Mouse (Mus musculus) ES-E14 (cell line): ENCODE data around the gene Uvrag. TPM values are rescaled to one million over a fixed set of nuclear protein-coding genes. Genes with fewer than 3 reads are reported as not detected.

Experiments
- DNase-seq: peaks from one replicate; pipeline ENCODE4 v3.0.0-alpha.2; 2013; ENCODE audit warnings: low read depth, low spot score
- H3K27ac ChIP-seq: 2 replicates; pipeline ENCODE4 v1.5.1; 2012; ENCODE audit warnings: low read depth, mild to moderate bottlenecking, low read length, moderate library complexity, mixed read lengths; ENCODE audit not compliant: poor library complexity, insufficient read depth, severe bottlenecking
- H3K36me3 ChIP-seq: 2 replicates; pipeline ENCODE4 v1.6.1; 2012; ENCODE audit warnings: mild to moderate bottlenecking, low read length, moderate library complexity, mixed read lengths; ENCODE audit not compliant: control insufficient read depth, poor library complexity, insufficient read depth, severe bottlenecking
- H3K4me1 ChIP-seq, 2 experiments: fragments of 150-350 bp in 1 of 2; sonication (generic) in 1 of 2; 2 replicates each; pipeline ENCODE4 v1.6.1; 2012; ENCODE audit warnings: low read length in 2 of 2, mild to moderate bottlenecking in 1 of 2, mixed read lengths in 1 of 2; ENCODE audit not compliant: control insufficient read depth in 2 of 2, insufficient read depth in 2 of 2, poor library complexity in 1 of 2
- H3K4me3 ChIP-seq, 2 experiments: fragments of 150-350 bp in 1 of 2; sonication (generic) in 1 of 2; 2 replicates each; pipeline ENCODE4 v1.5.1; 2012; ENCODE audit warnings: low read length in 2 of 2, low read depth in 1 of 2, mild to moderate bottlenecking in 1 of 2, mixed read lengths in 1 of 2; ENCODE audit not compliant: insufficient read depth in 1 of 2, poor library complexity in 1 of 2, severe bottlenecking in 1 of 2
- H3K9ac ChIP-seq: 2 replicates; pipeline ENCODE4 v1.6.1; 2012; ENCODE audit warnings: low read depth, mild to moderate bottlenecking, low read length, mixed read lengths; ENCODE audit not compliant: poor library complexity, insufficient read depth, severe bottlenecking
- H3K9me3 ChIP-seq: fragments of 150-350 bp; sonication (generic); 2 replicates; pipeline ENCODE4 v1.6.1; 2012; ENCODE audit warnings: low read depth, mild to moderate bottlenecking, low read length; ENCODE audit not compliant: control insufficient read depth, insufficient read depth
- CHD2 ChIP-seq: IDR thresholded peaks from 2 replicates; pipeline ENCODE4 v1.6.1; 2014; ENCODE audit warnings: mild to moderate bottlenecking, low read depth, low read length, inconsistent platforms
- HCFC1 ChIP-seq: IDR thresholded peaks from 2 replicates; pipeline ENCODE4 v1.6.1; 2012; ENCODE audit warnings: low read length, inconsistent platforms, borderline replicate concordance; ENCODE audit not compliant: insufficient read depth
- MAFK ChIP-seq: IDR thresholded peaks from 2 replicates; pipeline ENCODE4 v1.6.1; 2014; ENCODE audit warnings: mild to moderate bottlenecking, low read depth, low read length, inconsistent platforms; ENCODE audit not compliant: insufficient read depth
- ZC3H11A ChIP-seq: IDR thresholded peaks from 2 replicates; pipeline ENCODE4 v1.6.1; 2012; ENCODE audit warnings: low read depth, mild to moderate bottlenecking, inconsistent platforms, low read length, borderline replicate concordance
- ZNF384 ChIP-seq: IDR thresholded peaks from 2 replicates; pipeline ENCODE4 v1.6.1; 2012; ENCODE audit warnings: low read depth, low read length, inconsistent platforms
- in situ Hi-C, 2 experiments: fragments of 600-800 bp; cut with MboI; formaldehyde crosslinking; loops; one replicate each; pipeline ENCODE4 v1.15.1; 2025; ENCODE audit warnings: low sequenced_read_pairs in 2 of 2, inconsistent platforms in 1 of 2; ENCODE audit not compliant: unreplicated experiment in 2 of 2
- total RNA-seq: library from RNA; depleted of rRNA; stranded (reverse); fragments of 300-350 nt; gene quantifications from 2 replicates; pipeline ENCODE4 v1.2.3, GENCODE M21; 2012

Gene Uvrag
- total RNA-seq, 1 experiment, result 14.6 TPM

DNA sequence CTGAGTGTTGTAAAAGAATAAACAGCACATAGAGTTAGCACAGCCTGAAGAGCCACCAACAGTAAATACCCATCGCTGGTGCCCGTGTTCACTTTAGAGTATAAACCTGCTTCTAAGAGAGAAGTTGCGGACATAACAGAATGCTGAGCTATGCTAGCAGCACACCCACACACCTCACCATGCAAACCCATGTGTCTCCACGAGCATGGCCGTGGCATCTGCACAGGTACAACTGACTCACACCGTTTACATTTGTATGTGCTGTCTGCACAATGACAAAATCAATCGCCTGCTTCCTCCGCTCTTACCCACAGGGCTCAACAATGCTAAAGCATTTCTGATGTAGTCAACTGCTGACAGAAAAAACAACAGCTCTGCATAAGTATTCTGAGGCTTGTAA, 101.0 kb downstream of the Uvrag start:
- no peak overlapping the region for H3K27ac ChIP-seq
- TF ChIP-seq HCFC1, result no peak
- TF ChIP-seq ZNF384, result no peak
- TF ChIP-seq CHD2, result no peak
- no peak for TF ChIP-seq ZC3H11A
- no peak for TF ChIP-seq MAFK
- peaks cover 0 to 4% of the 10 kb centered on the region in 2 experiments; a peak in 2 of 4 replicates for H3K4me1 ChIP-seq
- no peaks in the 10 kb centered on the region for H3K9me3 ChIP-seq
- H3K9ac ChIP-seq, result no peak overlapping the region
- H3K4me3 ChIP-seq, result no peak overlapping the region
- in situ Hi-C loops, result no loop called here
- DNase-seq, result no peak
- no peaks in the 10 kb centered on the region for H3K36me3 ChIP-seq

DNA sequence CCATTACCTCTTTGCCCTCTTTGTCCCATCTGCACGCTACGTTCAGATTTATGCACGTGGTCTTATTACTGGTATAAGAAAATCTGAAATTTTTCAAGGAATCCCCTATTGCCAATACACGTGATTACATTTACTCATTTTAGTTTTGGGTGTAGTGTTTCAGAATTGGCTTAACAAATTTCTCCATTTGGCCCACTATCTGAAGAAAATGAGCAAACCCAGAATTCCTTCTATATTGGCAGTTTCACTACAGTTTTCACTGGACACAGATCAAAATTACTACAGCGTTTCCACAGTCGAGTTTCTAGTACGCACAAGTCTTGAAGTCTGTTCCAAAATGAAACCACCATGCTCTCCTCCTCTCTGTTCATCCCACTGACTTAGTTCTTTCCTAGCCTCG, 104.7 kb downstream of the Uvrag start:
- Histone ChIP-seq H3K27ac (no peak overlapping the region; the same call in 1 of the 2 replicates), H3K4me1 (peaks cover 0 to 4% of the 10 kb centered on the region in 2 experiments; a peak in 2 of 4 replicates), H3K9me3 (no peaks in the 10 kb centered on the region), H3K36me3 (no peaks in the 10 kb centered on the region), H3K9ac (no peak overlapping the region), H3K4me3 (no peak overlapping the region)
- TF ChIP-seq MAFK (no peak), HCFC1 (no peak), CHD2 (no peak), ZC3H11A (no peak), ZNF384 (no peak)
- DNase-seq, result no peak
- in situ Hi-C loops, result no loop called here

DNA sequence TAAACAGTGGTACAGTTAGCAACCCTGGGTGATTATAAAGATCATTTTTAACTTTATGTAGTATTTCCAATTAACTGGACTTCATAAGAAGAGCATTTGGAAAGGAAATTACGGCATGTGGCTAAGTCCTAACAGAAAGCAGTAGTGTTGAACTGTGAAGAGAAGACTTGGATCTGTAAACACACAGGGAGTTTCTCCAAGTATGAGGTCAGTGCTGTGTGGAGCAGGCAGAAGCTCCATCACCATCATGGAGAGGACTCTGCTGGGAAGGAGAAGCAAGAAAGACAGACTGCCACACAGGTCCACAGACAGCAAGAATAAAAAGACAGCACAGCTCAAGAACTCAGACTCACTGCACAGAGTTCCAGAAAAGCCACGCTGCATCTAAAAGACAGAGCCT, 106.0 kb downstream of the Uvrag start:
- DNase-seq, result no peak
- Histone ChIP-seq H3K4me3 (no peak overlapping the region), H3K4me1 (peaks cover 0 to 4% of the 10 kb centered on the region in 2 experiments; a peak in 2 of 4 replicates), H3K9ac (no peak overlapping the region), H3K27ac (no peak overlapping the region), H3K9me3 (no peaks in the 10 kb centered on the region), H3K36me3 (no peaks in the 10 kb centered on the region)
- TF ChIP-seq ZNF384 (no peak), HCFC1 (no peak), MAFK (no peak), CHD2 (no peak), ZC3H11A (no peak)
- in situ Hi-C loops, result no loop called here

DNA sequence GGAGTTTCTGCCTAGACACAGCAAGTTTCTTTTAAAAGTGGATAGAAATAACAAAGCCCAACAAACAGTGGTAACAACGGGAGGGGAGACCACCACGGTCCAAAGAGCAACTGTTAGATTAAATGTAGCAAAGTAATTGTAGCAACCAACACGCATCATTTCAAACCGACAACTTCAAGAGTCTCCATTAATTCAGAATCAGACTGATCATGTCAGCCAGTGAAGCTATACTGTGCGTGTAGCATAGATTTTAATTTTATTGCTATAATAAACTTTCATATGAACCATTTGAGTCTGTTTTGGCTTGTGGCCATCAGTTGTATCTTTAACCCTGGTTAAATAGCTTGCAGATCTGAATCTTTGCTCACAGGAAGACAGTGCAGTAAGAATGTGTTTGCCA, 107.1 kb downstream of the Uvrag start:
- Histone ChIP-seq H3K36me3 (no peaks in the 10 kb centered on the region), H3K4me1 (peaks cover 0 to 4% of the 10 kb centered on the region in 2 experiments; a peak in 2 of 4 replicates), H3K9ac (no peak overlapping the region), H3K9me3 (no peaks in the 10 kb centered on the region), H3K4me3 (no peak overlapping the region), H3K27ac (no peak overlapping the region)
- in situ Hi-C loops, result no loop called here
- no peak for DNase-seq
- TF ChIP-seq ZNF384, result no peak
- no peak for TF ChIP-seq CHD2
- TF ChIP-seq HCFC1, result no peak

DNA sequence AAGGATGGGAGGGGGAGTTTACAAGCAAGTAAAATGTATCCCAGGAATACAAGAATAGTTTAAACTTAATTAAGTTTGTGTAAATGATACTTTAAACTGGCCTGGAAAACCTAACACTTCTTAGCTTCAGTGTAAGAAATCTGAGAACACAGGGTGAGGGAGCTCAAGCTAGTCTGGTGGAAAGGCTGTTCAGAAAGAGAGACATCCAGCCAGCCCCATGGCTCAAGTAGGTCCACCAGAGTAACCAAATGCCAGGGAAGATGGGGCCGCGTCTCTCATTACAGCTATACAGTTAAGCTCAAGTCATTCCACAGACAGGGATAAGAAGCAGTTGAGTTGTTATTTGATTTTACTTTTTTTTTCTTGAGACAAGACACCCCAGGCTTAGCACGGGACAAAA, 107.6 kb downstream of the Uvrag start:
- H3K36me3 ChIP-seq, result no peaks in the 10 kb centered on the region
- H3K27ac ChIP-seq, result no peak overlapping the region
- H3K4me1 ChIP-seq, result peaks cover 0 to 2% of the 10 kb centered on the region in 2 experiments; a peak in 2 of 4 replicates
- no peak for DNase-seq
- H3K9me3 ChIP-seq, result no peaks in the 10 kb centered on the region
- no peak overlapping the region for H3K4me3 ChIP-seq
- in situ Hi-C loops, result no loop called here
- TF ChIP-seq CHD2, result no peak
- no peak for TF ChIP-seq MAFK
- H3K9ac ChIP-seq, result no peak overlapping the region
